Mouse (Mus musculus) fat pad, adult 2 months (tissue): ENCODE measurements at regions not wholly inside any gene's neighbourhood (a gene's known extent, or its start where the extent isn't known, plus 50 kb on each side); places are given as distances from the start of the nearest gene placed in this dataset.
"Not testable (repeated sequence)": the region's sequence is repeated elsewhere in the genome, so short reads cannot be mapped to it uniquely, and the experiment has no call there.

ENCODE experiments used
- DNase-seq: peaks from one replicate; pipeline ENCODE4 v3.0.0-alpha.2; 2011; ENCODE audit warnings: low read depth, low spot score; ENCODE audit errors: extremely low read depth

GRCm38 (mm10) chrX:18960465-18960864, 499.3 kb upstream of the 4930578C19Rik start:
- DNase-seq, result no peak

DNA sequence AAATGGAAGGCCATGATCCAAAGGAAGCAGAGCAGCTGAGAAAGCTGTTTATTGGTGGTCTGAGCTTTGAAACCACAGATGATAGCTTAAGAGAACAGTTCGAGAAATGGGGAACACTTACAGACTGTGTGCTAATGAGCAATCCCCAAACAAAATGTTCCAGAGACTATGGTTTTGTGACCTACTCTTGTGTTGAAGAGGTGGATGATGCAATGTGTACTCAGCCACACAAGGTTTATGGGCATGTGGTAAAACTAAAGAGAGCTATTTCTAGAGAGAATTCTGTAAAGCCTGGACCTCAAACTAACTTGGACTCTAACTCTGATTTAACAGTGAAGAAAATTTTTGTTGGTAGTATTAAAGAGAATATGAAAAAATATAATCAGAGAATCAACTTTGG, 481.4 kb upstream of the 4930578C19Rik start:
- DNase-seq, result no peak

- DNase-seq, result no peak
Observed at GRCm38 (mm10) chrX:18933340-18933739, 472.1 kb upstream of the 4930578C19Rik start.

GRCm38 (mm10) chrX:18923084-18923483, 461.9 kb upstream of the 4930578C19Rik start:
- DNase-seq, result no peak

DNA sequence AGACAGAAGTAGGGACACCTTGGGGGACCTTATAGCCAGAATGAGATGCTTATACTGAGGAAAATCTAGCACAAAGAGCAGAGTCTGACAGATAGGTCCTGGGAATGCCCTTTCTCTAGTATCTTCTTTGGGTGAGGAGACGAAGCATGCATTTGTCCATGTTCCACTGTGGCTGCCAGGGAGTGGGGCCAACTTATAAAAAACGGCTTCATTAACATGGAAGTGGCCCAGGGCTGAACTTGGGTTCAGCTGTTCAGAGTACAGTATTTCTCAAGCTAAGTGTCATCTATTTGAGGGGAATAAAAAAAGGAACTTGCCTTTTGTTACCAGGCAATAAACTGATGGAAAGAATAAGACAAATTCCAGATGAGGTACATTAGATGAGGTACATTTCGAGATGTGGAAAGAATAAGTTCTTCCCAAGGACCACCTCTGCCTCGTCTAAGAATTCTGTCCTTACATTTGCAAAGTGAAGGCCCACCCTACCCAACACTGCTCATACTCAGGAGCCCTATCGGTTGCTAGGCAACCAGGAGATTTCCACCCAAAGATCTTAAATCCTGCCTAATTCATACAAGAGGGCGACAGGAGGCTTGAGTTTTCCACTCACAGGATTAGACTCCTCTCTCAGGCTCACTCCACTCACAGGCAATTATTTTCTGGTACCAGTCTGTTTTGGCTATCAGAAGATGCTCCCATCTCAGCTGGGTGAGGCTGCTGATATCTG, 460.3 kb upstream of the 4930578C19Rik start:
- no peak for DNase-seq

GRCm38 (mm10) chrX:18882784-18883171, 421.6 kb upstream of the 4930578C19Rik start:
- DNase-seq, result no peak

DNA sequence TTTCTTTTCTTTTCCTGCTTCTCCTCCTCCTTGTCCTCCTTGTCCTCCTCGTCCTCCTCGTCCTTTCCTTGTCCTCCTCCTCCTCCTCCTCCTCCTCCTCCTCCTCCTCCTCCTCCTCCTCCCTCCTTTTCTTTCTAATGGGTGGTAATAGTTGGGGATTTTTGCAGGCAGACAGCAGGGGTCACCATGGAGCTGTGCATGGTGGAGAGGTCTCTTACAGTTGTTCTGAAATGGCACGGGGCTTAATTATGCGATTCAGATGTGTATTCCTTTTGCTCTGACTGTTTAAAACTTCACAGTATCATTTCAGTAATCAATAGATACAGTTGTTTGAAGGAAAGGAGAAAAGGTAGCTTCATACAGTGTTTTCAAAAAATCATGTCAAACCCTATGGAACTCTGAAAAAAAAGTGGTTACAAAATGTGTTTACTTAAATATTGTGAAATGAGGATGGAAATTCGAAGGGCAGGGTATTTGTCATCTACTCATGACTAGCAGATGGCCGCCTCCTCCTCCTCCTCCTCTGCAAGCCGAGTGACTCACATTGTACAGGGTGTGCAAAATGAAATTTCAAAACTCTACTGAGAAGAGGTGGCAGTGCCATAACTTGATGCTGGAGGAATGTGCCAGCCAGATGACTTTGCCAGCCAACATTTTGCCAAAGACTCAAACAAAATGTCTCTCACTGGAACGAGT, 421.0 kb upstream of the 4930578C19Rik start:
- peak; percentile 43 for DNase-seq

DNA sequence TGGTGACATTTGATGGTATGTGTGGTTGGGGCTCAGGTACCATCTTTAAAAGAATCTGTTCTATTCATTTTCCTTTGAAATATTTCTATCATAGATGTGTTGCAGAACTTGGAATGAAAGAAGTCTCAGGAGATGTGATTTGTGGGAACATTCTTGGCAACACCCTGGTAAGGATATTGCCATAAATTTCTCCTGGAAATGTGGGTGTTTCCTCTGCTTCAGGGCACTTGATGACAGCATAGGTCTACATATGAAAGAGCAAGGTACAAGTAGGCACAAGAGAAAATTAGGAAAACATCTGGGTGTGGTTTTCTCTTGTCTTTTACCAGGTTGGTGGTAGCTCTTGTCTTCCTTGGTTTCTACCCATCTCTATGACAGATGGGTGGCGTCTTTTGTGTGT, 414.5 kb upstream of the 4930578C19Rik start:
- peak; percentile 37 for DNase-seq

- peak; percentile 56 for DNase-seq
Observed at GRCm38 (mm10) chrX:18874051-18874450, 412.9 kb upstream of the 4930578C19Rik start.

DNA sequence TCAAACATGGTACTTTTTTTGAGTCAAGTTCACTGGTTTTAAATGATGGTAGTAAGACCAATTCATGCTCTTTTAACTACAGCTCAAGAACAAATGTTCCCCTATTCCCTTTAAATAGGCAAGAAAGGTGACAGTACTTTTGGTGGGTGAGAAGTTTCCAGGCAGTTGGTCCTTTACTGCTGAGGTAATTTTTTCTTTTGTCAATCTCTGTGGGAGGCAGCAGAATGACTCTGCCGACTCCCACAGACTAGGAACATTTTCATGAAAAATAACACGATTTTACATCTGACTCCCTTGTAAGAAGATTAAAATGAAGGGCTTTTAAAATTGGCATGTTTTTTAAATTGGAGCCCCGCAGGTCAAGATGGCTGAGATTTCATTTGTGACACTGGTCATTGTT, 377.5 kb upstream of the 4930578C19Rik start:
- DNase-seq, result no peak

DNA sequence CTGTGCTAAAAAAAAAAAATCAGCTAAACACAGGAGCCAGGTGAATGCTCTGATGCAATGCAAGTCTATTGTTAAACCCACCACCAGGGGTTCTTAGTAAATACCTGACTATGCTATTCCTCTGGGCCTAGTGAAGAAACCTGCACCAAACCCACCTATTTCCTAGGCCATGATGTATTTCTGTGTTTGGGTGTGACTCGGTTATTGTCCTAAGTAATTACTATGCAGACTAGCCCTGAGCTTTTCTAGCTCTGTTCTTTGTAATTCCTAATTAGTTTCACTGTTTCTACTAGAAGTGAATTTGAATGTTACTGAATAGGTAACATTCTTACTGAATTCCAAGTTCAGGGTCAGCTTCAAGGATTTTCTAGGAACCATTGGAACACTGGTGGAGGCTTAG, 363.8 kb upstream of the 4930578C19Rik start:
- not testable (repeated sequence) for DNase-seq

GRCm38 (mm10) chrX:18814441-18814973, 353.3 kb upstream of the 4930578C19Rik start:
- DNase-seq, result no peak
